Mouse (Mus musculus): ENCODE results near the gene Rbbp4.

The Rbbp4 gene

DNA sequence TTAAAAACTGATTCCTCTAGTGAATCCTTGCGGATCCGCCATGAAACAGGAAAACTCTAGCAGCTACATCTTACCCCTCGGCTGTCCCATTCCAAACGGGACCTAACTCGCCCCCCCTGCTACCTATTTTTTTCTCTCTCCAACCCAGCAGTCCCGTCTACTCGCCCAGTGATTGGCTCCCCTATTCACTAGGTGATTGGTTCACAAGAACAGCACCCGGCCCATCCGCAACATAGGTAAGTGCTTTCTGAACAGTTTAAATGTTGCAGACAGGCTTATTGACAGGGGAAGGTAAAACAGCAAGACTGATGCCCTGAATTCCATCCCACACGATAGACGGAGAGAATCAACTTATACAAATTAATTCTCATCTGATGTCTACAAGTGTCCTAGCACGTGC is 18.0 kb upstream of the Rbbp4 start:
- no peak for DNase-seq (ENCODE audit: low read depth, low spot score)

DNA sequence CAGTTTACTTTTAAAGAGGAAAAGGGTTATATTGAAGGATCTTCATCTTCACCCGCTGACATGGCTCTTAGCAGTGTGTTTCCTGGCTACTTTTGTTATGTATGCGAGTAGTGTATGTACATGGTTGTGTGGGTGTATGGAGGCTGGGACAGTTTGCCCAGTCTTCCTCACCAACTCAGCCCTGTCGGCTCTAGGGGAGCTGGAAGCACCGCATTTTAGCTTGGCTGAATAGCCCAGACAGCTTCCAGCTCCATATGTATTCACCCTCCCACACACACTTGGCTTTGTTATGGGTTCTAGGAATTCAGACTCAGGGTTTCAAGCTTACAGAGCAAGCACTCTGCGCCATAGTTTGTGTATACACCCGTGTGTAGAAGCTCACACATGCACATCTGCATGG is 15.9 kb upstream of the Rbbp4 start:
- DNase-seq (ENCODE audit: low read depth, low spot score), result no peak

DNA sequence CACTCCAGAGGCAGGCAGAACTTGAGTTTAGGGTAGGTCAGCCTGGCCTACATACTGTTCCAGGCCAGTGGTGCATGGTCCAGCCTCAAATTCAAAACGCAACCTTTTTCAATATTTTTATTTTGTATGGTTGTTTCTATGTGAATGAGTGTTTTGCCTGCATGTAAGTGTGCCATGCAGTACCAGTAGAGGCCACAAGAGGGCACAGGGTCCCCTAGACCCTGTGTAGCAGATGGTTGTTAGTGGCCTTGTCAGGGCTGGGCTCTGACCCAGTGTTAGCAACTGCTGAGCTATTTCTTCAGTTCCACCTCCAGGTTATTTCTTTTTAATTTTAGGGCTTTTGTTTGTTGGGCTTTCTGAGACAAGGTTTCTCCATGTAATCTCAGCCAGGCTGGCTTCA is 15.5 kb upstream of the Rbbp4 start:
- DNase-seq (ENCODE audit: low read depth, low spot score), result no peak

DNA sequence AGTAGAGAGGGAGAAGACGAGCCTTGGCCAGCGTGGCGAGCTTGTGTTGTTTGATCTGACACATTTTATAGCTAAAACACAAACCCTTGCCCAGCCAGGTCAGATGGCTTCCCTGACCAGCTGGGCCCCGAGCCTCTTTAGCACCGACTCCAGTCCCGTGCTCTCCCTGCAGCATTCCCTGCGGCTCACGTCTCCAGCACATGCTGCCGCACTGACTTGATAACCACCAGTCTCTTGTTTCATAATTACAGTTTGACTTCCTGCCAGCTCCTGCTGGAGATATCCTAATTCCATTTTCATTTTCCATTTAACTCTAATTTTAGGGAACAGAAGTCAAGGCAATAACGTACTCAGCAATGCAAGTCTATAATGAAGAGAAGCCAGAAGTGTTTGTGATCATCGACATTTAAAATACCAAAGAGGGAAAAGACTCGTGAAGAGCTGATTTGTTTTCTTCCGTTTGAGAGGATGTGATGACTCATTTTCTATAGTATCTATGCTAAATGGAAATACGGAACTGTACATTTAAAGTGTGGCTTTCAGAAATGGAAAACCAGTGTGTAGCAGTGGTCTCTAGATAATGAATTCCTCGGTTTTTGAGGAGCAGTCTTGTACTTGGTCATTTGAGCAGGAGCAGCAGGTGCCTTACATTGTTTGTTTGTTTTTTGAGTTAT is 11.4 kb upstream of the Rbbp4 start:
- DNase-seq (ENCODE audit: low read depth, low spot score), result no peak

DNA sequence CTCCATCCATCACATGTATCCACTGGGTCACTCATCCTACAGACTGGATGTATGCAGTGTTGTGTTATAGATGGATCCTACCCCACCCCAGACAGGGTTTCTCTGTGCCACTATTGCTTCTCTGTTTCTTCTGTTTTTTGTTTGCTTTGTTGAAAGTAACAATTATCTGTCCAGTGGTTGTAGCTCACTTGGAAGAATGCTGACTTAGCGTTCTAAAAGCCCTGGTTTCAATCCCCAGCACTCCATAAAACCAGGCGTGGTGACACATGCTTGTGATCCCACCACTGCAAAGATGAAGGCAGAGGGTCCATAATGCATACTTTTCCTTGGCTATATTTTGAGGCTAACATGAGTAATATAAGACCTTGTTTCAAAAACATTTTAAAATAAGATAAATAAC is 7.5 kb upstream of the Rbbp4 start:
- DNase-seq (ENCODE audit: low read depth, low spot score), result no peak

DNA sequence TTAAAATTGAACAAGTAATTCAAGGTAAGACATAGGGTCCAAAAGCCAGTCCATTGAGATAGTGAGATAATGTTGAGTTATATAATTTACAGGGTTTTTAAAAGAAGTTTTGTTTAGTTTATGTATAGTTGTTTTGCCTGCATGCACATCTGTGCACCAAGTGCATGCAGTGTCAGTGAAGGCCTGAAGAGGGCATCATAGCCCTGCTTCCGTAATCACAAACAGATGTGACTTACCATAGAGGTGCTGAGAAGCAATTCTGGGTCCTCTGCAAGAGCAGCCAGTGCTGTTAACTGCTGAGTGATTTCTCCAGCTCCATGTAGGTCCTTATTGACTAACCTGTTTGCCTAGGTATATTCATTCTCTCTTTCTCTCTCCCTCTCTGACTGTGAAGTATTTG is 6.7 kb upstream of the Rbbp4 start:
- peak; percentile 26 for DNase-seq (ENCODE audit: low read depth, low spot score)

DNA sequence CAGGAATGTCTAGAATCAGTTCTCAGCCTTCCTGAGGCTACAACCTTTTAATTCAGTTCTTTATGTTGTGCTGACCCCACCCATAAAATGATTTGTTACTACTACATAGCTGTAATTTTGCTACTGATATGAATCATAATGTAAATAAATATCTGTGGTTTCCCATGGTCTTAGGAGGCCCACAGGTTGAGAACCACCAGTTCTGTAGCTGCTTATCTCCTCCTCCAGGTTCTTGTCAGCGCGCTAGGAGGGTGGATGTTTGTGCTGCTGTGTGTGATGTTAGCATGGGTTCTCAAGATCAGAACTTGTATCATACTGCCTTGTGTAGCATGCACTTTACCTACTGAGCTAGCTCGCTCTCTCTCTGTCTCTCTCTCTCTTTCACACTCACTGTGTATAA is 4.6 kb upstream of the Rbbp4 start:
- no peak for DNase-seq (ENCODE audit: low read depth, low spot score)

DNA sequence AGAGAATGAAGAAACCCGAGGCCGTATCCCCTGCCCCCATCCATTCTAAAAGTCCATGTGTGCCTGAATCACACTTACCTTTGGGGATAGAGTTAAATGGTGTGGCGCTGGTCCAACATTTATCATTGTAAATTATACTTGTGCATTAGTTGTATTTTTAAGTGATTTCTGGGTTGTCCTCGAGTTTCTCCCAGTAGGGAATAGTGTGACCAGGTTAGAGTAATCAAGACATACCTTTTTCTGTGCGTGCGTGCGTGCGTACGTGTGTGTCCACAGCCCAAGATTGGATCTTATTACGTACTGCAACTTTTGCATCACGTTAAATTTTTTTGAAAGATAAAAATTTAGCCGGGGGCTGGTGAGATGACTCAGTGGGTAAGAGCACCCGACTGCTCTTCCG is 1.1 kb upstream of the Rbbp4 start:
- no peak for DNase-seq (ENCODE audit: low read depth, low spot score)

DNA sequence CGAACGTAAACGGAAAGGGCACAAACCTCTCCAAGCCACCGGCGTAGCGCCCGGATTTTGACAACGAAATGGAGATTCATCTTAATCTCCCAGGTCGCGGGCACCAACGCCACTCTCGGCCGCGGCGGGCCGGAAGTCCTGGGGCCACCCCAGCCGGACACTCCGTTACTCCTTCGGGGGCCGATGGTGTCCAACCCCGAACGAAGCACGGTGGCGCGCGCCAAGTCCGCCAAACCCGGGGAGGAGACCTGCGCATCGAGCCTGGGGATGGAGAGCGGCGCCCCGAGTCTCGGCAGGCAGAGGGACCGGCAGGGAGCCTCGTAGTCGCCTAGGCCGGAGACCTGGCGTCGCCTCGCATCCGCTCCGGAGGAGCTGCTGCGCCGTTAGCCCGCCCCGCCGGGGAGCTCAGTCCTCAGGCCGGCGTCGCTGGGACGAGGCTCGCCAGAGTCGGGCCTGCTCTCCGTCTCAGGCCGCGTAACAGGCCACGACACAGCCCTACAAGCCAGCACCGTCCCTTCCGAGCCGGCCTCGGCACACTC is 424 bp downstream of the Rbbp4 start:
- DNase-seq (ENCODE audit: low read depth, low spot score), result no peak

DNA sequence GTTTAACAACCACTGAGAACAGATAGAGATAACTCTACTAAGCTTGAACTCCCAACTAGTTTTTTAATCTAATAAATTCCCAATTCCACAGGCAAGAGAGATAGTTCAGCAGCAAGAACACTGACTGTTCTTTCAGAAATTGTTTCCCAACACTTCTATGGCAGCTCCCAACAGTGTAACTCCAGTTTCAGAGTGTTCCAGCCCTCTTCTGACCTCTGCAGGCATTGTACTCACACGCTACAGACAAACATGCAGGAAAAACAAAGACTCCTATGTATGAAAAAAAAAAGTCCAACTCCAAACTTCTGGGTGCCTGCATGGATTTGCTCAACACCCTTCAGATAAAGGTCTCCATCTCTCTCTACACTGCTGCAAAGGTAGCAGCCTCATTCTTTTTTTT is 2.3 kb downstream of the Rbbp4 start:
- DNase-seq (ENCODE audit: low read depth, low spot score), result no peak

DNA sequence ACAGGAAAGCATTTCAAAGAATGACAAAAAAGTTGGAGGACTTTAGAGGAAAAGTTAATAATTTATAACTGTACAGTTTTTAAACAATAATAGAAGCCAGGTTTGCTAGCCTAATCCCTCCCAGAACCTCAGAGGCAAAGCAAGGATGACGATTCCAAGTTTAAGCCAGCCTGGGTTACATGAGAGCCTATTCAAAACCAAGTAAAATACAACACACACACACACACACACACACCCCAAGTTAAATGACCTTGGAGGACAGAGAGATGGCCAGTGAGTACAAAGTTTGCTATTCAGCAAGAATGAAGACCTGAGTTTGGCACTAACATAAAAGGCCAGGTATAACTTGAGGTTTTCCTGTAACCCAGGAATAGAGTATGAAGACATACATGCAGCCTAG is 9.0 kb downstream of the Rbbp4 start:
- DNase-seq (ENCODE audit: low read depth, low spot score), result no peak

DNA sequence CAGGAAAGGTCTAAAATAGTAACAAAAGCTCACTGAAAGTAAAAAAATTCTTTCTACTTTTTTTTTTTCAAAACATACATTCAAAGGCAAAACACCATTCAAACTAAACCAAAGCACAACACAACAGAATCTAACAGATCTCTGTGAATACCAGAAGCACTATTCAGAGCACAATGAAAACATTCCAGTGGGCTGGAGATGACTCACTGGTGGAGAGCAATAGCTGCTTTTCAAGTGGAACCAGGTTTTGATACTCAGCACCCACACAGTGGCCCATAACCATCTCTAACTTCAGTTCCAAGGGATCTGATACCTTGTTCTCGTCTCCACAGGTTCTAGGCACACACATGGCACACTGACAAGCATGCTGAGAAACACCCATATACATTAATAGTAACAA is 10.4 kb downstream of the Rbbp4 start:
- no peak for DNase-seq (ENCODE audit: low read depth, low spot score)

DNA sequence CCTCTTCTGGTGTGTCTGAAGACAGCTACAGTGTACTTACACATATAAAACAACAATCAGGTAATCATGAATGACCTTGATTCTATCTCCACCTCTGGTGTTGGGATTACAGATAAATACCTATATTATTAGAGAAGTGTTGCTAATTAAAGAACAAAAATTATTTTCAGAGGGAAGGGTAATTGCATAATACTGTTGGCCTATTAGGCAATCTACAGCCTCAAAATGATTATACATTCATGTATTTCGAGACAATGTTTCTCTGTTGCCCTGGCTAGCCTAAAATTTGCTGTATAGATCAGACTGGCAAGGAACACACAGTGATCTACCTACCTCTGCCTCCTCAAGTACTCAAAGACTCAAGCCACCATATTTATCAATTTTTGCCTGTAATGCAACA is 11.7 kb downstream of the Rbbp4 start:
- no peak for DNase-seq (ENCODE audit: low read depth, low spot score)

DNA sequence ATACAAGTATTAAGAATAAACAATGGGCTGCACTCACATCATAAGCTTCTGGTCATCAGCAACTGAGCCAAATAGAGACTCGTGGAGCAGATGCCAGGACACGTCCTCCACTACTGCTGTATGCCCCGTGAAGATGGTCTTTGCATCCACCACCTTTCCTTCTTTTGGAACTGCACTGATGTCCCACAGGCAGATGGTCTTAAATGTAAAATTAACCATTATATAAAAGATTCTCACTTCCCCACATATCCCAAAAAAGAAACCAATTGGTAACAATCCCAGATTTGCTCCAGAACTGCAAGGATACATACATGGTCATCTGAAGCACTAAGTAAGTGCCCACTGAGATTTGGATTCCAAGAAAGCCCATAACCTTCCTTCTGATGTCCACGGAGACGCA is 13.1 kb downstream of the Rbbp4 start:
- no peak for DNase-seq (ENCODE audit: low read depth, low spot score)

DNA sequence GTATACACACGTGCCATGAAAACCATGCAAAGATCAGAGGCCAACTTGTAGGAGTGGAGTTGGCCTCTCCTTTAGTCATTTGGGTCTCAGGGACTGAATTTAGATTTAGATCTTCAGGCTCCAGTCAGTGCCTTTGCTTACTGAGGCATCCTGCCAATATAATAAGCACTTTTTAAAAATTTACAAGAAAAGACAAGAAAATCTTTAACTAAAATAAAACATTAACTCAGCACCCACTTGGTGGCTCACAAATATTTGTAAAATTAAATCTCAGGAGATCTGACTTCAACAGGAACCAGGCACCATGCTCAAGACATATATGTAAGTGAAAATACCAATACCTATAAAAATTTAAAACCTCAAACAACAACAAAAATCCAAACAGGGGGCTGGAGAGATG is 14.3 kb downstream of the Rbbp4 start:
- no peak for DNase-seq (ENCODE audit: low read depth, low spot score)

DNA sequence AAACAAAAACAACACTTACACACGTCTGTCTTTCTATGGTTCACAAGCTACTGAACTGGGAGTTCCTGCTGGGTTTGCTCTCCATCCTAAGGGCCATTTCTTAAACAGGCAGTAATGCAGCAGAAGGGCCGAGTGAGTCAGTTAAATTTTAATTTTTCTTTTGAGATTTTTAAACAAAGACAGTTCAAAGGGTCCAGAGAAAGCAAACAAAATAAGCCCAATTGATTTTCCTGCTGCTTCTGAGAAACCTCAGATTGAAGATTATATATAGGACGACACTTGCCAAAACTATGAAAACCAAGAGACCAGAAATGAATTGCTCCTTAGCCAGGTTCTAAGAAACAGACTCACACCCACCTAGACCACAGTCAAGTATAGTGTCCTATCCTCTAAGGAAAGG is 21.3 kb downstream of the Rbbp4 start:
- DNase-seq (ENCODE audit: low read depth, low spot score), result no peak

DNA sequence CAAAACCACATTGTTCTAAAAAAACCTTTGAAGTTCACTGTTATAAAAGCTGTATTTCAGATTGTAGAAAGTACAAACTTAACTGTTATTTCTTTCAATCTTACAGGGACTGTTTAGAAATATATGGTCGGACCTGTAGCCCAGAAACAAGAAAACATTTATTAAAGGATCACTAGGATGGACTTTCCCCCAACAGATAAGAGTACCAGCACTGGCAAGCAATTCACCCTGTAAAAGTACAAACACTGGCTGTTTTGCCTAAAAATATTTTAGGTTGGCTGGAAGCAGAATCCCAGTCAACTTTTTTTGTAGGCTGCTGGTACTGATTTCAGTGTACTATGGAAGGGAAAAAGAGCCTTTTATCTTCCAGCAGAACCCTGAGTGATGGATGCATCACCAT is 27.2 kb downstream of the Rbbp4 start:
- no peak for DNase-seq (ENCODE audit: low read depth, low spot score)

DNA sequence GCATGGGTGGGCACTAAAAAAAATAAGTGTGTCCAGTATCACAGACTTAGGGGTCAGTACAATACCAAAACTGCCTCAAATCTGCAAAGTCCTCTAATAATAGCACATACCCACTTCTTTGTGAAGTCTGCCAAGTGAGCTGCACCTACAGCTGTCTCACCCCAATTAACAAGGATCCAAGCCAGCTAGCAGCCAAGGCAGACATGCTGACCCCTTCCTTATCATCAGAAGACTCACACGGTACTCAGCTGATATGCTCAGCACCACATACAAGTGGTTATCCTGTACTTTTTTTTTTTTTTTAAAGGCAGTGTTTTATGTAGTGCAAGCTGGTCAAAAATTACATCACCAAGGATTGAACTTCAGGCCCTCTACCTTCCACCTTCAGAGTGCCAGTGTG is 30.9 kb downstream of the Rbbp4 start:
- no peak for DNase-seq (ENCODE audit: low read depth, low spot score)

DNA sequence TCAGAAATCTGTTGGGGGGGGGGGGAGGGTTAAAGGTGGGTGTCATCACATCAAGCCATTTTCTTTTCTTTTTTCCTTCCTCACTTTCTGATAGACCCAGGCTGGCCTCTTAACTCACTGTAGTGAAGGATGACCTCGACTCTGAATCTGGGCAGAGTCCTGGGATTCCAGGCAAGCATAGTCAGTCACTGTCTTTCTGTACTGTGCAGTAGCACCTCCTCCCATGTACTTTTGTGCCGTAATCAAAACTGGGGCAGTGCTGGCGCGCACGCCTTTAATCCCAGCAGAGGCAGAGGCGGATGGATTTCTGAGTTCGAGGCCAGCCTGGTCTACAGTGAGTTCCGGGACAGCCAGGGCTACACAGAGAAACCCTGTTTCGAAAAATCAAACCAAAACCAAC is 31.4 kb downstream of the Rbbp4 start:
- no peak for DNase-seq (ENCODE audit: low read depth, low spot score)

DNA sequence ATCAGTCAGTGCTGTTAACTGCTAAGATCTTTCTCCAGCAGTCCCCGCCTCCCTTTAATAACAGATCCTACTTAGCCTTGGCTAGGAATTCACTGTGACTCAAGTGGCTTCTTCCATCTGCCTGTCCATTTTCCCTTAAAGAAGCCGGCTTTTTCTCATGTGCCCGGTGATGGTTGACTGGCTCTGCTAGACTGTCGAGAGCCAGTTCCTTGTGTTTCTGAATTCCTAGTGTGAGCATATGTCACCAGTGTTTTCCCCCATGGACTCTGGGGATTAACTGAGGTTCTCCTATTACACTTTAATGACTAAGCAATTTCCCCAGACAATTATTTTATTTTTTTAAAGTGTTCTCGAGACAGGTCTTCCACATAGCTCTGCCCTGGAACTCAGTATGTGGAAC is 31.8 kb downstream of the Rbbp4 start:
- DNase-seq (ENCODE audit: low read depth, low spot score), result no peak

DNA sequence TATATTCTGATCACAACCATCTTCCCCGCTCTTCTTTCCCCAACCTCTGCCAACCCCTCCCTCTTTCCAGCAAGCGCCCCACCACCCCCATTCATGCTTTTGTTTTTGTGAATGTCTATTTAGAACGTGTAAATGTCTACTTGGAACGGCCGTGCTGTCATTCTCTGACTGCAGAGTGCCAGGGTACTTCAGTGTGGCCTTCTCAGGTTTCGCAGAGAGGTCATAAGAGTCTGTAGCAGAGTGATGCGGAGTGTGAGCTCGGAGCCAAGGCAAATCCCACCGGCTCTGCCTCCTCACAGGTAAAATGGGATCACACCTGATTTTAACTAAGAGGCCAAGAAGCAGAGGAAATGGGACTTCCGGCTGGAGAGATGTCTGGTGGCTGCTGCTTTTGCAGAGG is 36.0 kb downstream of the Rbbp4 start:
- DNase-seq (ENCODE audit: low read depth, low spot score), result no peak

DNA sequence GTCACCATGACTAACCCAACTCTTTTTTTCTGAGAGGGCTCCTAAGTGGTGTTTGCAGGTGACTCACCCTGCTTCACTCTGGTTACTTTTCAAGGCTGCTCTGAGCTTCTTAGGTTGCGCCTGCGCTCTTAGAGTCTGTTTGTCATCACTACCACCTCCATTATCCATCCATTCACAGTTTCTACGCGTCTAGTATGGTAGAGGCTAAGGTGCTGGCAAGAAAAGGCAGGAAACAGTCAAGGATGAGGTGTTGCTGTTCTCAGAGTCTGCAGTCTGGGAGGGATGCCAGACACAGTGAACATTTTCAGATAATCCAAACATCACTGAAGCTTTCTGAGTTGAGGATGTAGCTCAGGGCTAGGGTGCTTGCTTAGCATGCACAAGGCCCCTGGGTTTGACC is 37.4 kb downstream of the Rbbp4 start:
- DNase-seq (ENCODE audit: low read depth, low spot score), result no peak

DNA sequence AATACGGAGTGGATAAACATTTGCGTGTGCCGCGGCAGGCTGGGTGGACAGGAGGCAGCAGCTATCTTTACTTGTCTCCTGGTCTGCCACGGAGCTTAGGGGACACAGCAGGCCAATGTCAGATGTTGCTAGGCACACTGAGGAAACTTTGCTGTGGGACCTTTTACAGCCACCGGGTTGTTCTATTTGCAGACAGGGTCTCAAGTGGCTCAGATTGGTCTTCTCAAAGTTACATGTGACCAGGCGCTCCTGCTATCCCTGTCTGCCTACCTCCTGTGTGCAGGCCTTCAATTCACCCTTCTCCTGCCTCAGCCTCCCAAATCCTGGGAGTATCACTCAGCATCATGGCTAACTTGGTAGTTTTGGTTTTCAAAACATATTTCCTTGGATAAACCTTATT is 39.1 kb downstream of the Rbbp4 start:
- no peak for DNase-seq (ENCODE audit: low read depth, low spot score)

DNA sequence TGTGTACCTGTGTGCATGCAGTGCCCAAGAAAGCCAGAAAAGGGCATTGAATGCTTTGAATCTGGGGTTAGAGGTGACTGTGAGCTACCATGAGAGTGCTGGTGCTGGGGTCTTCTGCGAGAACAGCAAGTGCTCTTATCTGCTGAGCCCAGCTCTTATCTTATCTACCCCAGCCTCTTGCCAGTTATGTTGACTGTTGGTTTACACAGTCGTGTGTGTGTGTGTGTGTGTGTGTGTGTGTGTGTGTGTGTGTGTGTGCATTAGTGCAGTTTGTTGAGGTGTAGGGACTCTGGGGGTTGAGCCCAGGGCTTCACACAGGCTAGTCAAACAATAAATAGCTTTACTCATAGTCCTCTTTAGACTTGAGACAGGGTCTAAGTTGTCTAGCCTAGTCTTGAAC is 40.0 kb downstream of the Rbbp4 start:
- no peak for DNase-seq (ENCODE audit: low read depth, low spot score)

Measured in WW6 (cell line).